ENCODE assay signal across 7 mouse cellular contexts in genomic region chr7:35026838-35027291, GRCm38 (mm10). TPM values are rescaled to one million over a fixed set of nuclear protein-coding genes. Genes with fewer than 3 reads are reported as not detected.
DNase-seq lines count a peak whose midpoint lies in the region; ATAC-seq lines count a peak whose summit lies in the region.

No protein-coding gene starts in this region.

- H3K4me2 ChIP-seq in liver, embryonic 12.5 days = no peak overlapping the region
- no peak overlapping the region for H3K4me2 ChIP-seq in embryonic facial prominence, embryonic 14.5 days (ENCODE audit: low read depth, low read length)

- H3K9ac ChIP-seq in liver, embryonic 12.5 days = no peak overlapping the region
- no peak overlapping the region for H3K9ac ChIP-seq in embryonic facial prominence, embryonic 14.5 days (ENCODE audit: low read depth, low read length)

- H3K27me3 ChIP-seq in liver, embryonic 12.5 days (replicated peaks) = no peaks in the 10 kb centered on the region
- no peaks in the 10 kb centered on the region for H3K27me3 ChIP-seq in embryonic facial prominence, embryonic 14.5 days (replicated peaks; ENCODE audit: control insufficient read depth, insufficient read depth, low read length)

- DNase-seq in liver (peak; percentile 36), ZHBTc4 (ENCODE audit: low read depth, low spot score) (peak; percentile 63)
- peak; percentile 69 for DNase-seq in embryonic facial prominence, embryonic 14.5 days (ENCODE audit: low spot score)
- peak; percentile 24 to 26 for DNase-seq in left cerebral cortex, adult 8-10 months (ENCODE audit: low spot score in 2 of 2)
- DNase-seq in mesoderm, embryonic 11.5 days (ENCODE audit: low read depth, low spot score) = peak; percentile 18

- H3K4me1 ChIP-seq in liver, embryonic 12.5 days = peaks cover 23% of the 10 kb centered on the region
- H3K4me1 ChIP-seq in embryonic facial prominence, embryonic 14.5 days (ENCODE audit: control insufficient read depth, insufficient read depth, low read length) = peaks cover 6% of the 10 kb centered on the region; the same call in 1 of the 2 replicates

- peaks cover 9% of the 10 kb centered on the region for H3K36me3 ChIP-seq in liver, embryonic 12.5 days
- peaks cover 7% of the 10 kb centered on the region; the same call in 1 of the 2 replicates for H3K36me3 ChIP-seq in embryonic facial prominence, embryonic 14.5 days (ENCODE audit: control insufficient read depth, insufficient read depth, low read length)

- ATAC-seq in liver, embryonic 12.5 days = no peak
- no peak for ATAC-seq in embryonic facial prominence, embryonic 14.5 days (ENCODE audit: low read depth)
- no peak for ATAC-seq in megakaryocyte, adult 5-6 weeks (ENCODE audit: poor library complexity, severe bottlenecking)

- no peak overlapping the region for H3K27ac ChIP-seq in liver, embryonic 12.5 days
- no peak overlapping the region for H3K27ac ChIP-seq in embryonic facial prominence, embryonic 14.5 days (replicated peaks; ENCODE audit: low read depth, low read length)

- no peaks in the 10 kb centered on the region for H3K9me3 ChIP-seq in liver, embryonic 12.5 days (replicated peaks)
- H3K9me3 ChIP-seq in embryonic facial prominence, embryonic 14.5 days (ENCODE audit: control insufficient read depth, low read length) = no peaks in the 10 kb centered on the region

- WGBS in liver, embryonic 12.5 days (ENCODE audit: insufficient replicate concordance) = 52% methylated on average over 3 of the region's 3 CpGs
- WGBS in embryonic facial prominence, embryonic 14.5 days = 76% methylated on average over 3 of the region's 3 CpGs

- no peak overlapping the region for H3K4me3 ChIP-seq in liver, embryonic 12.5 days
- H3K4me3 ChIP-seq in embryonic facial prominence, embryonic 14.5 days (ENCODE audit: low read depth, low read length) = no peak overlapping the region

RNA-seq across cellular contexts. Expression of gene Cebpg, which starts 29.5 kb away (rescaled TPM):
- polyA plus RNA-seq in liver, embryonic 12.5 days (2016; fragmentation: Nextera tagmentation; extraction: Ambion mirVana) = 27.9 and 28.0 TPM in 2 replicates
- polyA plus RNA-seq in embryonic facial prominence, embryonic 14.5 days (2014; fragmentation: Nextera tagmentation; extraction: Ambion mirVana) = 39.3 and 44.3 TPM in 2 replicates
- 10 to 100 TPM; 29.4 to 43.7 (median 35.0) TPM for total RNA-seq in left cerebral cortex, adult 8-10 months (2022)
- total RNA-seq in megakaryocyte, adult 5-6 weeks (2015) = 29.8 and 33.5 TPM in 2 replicates
- total RNA-seq in megakaryocyte, adult 5-6 weeks (2017) = 60.1 and 86.5 TPM in 2 replicates

Comparison
In these comparisons a context has a peak if more than half of its experiments do, and no peak if none do; other contexts are left out.
1. DNase-seq: peak in every context shown above with its lines; median percentile 69 in embryonic facial prominence, embryonic 14.5 days; 63 in ZHBTc4; 36 in liver; 25 in left cerebral cortex, adult 8-10 months; 18 in mesoderm, embryonic 11.5 days.